Mouse (Mus musculus) urinary bladder, adult 2 months (tissue): Measurements from ENCODE around the gene Setd5. TPM values are rescaled to one million over a fixed set of nuclear protein-coding genes. Genes with fewer than 3 reads are reported as not detected.
A peak's percentile ranks its signal among the peaks of the same experiment; 100 is the strongest.

Experiments used
- DNase-seq: peaks from one replicate; pipeline ENCODE4 v3.0.0; 2022; ENCODE audit warnings: low spot score
- polyA plus RNA-seq: library from polyadenylated mRNA; depleted of rRNA; stranded (reverse); fragments of >200 nt; gene quantifications from 2 replicates; pipeline ENCODE4 v1.2.3, GENCODE M21; 2012

The Setd5 gene
- polyA plus RNA-seq, 1 experiment = 41.4 TPM

GRCm38 (mm10) chr6:113054552-113055107, 22.5 kb upstream of the Setd5 start:
- no peak for DNase-seq

DNA sequence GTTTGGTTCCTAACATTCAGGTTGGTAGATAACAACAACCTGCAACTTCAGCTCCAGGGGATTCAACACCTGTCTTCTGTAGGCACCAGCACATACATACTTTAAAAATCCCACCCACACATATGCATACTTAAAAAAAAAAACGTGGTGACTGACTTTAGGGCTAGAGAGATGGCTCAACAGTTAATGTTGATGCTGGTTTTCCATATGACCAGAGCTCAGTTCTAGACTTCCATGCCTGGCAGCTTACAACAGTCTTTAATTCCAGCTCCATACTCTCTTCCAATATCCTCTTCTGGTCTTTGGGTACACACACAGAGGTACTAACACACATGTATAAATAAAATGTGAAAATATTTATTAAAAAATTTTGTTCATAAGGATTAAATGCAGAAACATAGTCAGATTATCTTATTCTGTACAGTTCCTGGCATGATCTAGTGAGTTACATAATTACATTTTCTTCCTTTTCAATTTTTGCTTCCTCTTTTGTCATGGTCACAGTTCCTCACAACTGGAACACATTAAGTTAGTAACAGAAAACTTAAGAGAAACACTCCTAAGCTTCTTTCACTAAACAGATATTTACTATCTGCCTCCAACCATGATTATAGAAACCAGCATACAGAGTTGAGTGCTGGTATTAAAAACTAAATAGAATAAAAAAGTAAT, 16.1 kb upstream of the Setd5 start:
- DNase-seq = no peak

GRCm38 (mm10) chr6:113062253-113062652, 14.9 kb upstream of the Setd5 start:
- DNase-seq = no peak

DNA sequence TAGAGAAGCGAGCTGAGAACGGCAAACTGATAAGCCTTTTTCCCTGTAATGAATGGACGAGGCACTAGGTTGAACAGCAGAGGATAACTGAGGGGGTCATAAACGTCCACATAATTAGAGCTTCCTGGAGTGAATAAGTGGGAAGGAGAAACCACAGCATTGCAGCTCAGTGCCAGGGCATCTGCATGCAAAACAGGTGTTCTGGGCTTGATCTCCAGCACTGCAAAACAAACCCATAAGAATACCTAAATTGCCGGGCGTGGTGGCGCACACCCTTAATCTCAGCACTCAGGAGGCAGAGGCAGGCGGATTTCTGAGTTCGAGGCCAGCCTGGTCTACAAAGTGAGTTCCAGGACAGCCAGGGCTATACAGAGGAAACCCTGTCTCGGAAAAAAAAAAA, 13.8 kb upstream of the Setd5 start:
- DNase-seq = no peak

GRCm38 (mm10) chr6:113065186-113065585, 12.0 kb upstream of the Setd5 start:
- DNase-seq = no peak

DNA sequence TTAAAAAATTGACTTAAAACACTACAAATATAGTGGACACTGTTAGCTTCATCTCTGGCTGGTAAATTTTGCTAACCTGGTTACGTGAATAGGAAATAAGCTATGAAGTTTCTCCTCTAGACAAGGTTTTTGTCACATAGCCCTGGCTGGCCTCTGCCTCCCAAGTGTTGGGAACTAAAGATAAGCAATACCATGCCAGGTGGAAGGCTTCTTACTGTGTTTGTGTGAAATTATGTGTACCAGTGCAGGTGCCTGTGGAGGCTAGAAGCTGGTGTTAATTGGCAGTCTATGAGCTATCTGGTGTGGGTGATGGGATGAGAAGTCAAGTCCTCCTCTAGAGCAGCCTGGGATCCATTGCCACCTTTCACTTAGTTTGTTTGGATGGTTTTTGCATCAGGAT, 8.0 kb upstream of the Setd5 start:
- no peak for DNase-seq

DNA sequence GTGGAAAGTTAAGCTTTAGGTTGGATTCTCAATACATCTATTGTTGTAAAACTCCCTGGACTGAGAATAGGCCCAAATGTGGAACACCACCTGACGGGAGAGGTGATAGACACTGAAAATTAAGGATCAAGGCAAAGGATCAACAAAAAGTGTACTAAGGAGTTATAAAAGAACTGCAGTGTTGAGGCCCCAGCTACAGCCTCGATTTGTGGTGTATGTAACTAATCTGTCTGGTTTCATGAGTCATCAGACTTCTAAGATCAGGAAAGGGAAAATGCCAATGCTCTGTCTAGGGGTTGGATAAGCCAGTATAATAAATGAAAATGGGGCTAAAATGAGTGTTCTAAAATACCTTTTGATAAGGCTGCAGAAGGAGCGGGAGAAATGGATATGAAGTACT, 1.9 kb upstream of the Setd5 start:
- no peak for DNase-seq

DNA sequence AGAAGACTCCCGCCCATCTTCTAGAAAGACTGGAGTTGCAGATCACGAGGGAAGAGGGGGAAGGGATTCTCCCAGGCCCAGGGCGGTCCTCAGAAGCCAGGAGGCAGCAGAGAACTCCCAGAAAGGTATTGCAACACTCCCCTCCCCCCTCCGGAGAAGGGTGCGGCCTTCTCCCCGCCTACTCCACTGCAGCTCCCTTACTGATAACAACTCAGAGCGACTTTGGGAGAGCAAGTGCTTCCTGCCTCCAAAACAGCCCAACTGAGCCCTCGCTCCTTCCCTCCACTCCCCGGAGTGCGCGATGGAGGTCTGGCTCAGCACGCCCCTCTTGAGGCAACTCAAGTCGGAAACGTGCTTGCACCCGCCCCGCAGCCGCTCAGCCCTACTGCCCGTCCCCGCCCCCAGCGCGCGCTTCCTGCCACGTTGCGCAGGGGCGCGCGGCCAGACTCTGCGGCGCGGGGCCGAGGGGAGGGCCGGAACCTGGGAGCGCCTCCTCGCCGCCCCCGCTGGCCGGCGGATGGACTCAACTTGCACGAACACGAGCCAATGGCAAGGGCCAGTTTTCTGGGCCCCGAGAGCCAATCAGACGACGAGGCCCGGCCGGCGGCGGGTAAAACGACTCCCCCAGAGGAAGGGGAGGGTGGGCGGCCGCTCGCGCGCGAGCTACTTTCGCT, 1.0 kb upstream of the Setd5 start:
- DNase-seq = peak; percentile 97

- DNase-seq = no peak
These were observed 435 bp downstream of the Setd5 start for GRCm38 (mm10) chr6:113077569-113078030.

GRCm38 (mm10) chr6:113078031-113078721, 1.0 kb downstream of the Setd5 start:
- DNase-seq = no peak

DNA sequence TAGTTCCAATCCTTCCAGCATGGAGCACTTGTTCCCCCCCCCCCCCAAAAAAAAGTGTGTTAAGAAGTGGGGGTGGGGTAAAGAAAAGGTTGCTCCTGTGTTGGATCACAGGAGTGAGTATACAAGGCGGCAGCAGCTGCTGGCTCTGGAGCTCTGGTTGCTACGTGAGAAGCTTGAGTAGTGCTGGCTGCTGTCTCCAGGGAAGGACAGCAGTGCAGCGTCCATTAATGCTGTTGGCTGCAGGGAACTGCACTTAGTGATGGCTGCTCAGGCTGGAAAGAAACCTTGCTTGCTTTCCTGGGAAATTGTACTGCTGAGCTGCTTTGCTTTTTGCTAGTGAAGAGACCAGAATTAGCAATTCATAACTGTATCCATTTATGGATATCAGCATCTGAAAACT, 2.3 kb downstream of the Setd5 start:
- DNase-seq = no peak

DNA sequence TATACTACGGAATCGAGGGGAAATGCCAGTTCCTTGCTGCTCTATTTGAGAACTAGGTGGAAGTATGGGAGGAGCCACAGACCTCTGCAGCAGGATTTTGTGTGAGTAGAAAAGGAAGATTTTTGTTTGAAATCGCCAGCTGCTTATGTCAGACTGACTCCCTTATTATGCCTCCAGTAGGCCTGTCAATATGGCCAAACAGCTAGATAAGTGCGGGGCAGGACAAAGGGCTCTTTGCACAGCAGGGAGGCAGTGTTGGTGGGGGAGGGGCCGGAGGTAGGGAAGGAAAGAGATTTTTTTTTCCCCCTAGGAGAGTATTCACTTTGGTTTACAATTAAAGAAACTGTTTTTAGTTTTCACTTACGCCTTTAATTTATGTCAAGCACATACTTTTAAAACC, 5.1 kb downstream of the Setd5 start:
- DNase-seq = no peak

GRCm38 (mm10) chr6:113084590-113084989, 7.4 kb downstream of the Setd5 start:
- DNase-seq = no peak

DNA sequence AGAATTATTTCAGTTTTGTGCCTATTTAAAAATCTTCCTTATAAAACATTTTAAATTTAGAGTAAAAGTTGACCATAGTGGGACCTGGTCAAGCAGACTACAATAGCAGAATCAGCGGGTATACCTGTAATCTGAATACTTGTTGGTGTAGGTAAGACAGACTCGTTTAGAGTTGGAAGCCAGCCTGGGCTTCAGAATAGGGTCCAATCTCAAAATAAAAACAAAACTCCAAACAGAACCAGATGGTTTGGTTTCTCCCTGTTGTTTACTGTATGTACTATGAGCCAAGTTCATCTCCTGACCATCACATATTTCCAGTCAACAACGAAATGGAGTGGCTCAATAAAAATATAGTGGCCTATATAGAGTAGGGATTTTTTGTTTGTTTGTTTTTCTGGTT, 16.0 kb downstream of the Setd5 start:
- DNase-seq = no peak

DNA sequence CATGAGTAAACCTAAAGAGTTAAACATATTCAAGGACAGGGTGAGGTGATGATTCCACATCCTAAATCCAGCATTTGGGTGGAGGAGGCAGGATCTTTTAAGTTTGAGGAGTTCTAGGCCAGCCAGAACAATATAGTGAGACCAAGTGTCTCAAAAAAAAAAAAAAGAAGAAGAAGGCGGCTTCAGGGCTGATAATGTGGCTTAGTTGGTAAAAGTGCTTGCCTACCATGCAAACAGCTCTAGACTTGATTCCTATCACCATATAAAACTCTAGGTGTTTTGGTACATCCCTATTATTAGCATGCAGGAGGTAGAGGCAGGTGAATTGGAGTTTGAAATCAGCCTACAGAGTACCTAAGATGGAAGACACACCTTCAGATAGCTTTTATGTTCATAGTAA, 18.4 kb downstream of the Setd5 start:
- DNase-seq = no peak

DNA sequence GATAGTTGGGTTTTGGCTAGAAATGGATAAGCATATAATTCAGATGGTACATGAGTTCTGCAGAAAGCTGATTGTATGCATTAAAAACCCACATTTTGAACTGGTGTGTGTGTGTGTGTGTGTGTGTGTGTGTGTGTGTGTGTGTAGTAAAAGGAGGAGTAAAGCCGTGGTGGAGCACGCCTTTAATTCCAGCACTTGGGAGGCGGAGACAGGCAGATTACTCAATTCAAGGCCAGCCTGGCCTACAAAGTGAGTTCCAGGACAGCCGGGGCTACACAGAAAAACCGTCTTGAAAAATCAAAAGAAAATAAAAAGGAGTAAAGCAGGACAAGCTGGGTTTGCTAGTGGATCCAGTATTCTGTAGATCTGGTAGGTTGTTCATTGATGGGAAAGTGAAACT, 20.5 kb downstream of the Setd5 start:
- no peak for DNase-seq

DNA sequence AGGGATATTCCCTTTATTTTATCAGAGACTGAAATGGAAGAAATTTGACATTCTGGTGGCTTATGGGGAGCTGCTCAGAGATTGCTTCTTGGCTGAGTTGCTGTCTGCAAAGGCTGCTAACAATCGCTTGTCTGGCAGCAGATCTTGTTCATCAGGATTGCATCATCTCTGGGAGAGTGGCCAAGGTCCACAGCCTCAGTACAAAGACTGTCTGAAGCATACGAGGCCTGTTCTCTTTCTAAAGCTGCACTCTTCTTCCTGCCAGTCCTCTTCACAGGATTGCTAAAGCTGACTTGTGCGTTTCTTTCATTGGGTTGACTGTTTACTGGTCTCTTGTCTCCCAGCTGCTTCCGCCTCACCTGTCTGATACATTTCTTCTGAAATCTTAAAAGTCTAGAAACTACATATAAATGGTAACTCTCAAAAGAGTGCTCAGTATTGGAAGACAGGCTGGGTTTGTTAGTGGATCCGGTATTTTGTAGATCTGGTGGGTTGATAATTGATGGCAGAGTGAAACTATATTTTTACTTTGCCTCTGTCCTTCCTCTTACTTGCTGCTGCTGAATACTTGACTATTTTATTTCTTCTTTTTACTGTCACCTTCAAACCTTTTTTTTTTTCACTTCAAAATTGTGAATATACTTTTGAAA, 22.6 kb downstream of the Setd5 start:
- peak; percentile 37 for DNase-seq

DNA sequence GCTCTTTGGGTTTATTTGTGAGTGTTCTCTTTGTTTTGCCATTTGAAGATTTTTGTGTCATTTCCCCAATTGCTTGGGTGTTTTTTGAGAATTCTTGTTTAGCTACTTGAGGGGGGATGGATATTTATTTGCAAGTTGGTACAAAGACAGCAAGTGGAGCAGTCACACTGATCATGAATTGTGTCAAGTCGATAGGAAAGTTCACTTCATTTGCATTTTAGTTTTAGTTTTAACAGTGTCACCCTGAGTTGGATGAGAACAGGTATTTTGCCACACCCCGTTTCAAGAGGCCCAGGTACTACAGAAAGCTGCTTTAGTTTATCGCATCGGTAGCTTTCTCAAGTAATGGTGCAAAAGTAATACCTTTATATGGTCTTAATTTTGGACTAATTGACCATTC, 25.4 kb downstream of the Setd5 start:
- no peak for DNase-seq

DNA sequence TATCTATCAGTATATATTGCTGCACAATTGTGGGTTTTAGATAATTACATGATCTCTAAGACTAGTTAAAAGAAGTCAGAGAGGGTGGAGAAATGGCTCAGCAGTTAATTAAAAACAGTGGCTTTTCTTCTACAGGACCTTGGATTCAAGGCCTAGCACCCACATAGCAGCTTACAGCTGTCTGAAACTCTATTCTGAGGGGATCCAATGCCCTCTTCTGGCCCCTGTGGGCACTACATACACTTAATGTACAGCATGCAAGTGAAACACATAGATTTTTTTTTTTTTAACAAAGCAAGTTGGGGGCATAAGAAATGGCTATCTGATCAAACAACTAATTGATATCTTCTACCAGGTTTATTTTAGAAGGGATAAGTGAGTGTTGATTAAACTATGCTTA, 26.6 kb downstream of the Setd5 start:
- no peak for DNase-seq

GRCm38 (mm10) chr6:113109378-113109777, 32.2 kb downstream of the Setd5 start:
- no peak for DNase-seq

DNA sequence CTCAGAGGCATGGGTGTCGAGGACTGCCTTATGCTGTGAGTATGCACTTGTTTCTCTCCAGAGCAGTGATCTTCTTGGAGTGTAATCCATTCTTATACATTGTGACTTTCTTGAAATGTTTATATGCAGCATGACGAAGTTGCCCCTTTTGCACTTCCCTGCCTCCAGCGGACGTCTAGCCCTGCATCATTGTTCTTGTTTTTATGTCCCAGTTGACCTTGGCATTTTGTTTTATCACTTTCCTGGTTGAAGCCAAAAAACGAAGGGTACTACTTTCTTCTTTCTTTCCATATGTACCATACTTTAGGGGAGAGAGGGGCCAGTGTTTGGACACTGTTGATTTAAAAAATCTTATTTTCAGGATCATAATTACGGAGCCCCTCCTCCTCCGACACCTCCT, 32.8 kb downstream of the Setd5 start:
- no peak for DNase-seq

DNA sequence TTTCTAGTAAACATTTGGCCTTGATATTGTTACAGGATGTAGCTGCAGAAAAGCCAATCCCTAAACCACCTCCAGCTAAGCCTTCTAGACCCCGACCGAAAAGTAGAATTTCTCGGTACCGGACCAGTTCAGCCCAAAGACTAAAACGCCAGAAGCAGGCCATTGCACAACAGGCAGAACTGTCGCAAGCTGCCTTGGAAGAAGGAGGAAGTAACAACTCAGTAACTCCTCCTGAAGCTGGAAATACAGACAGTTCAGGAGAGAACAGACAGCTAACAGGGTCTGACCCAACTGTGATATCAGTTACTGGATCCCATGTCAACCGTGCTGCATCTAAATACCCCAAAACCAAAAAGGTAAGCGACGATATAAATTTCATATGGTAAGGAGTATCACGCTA, 43.6 kb downstream of the Setd5 start:
- no peak for DNase-seq
